Mouse (Mus musculus): ENCODE data around the gene Arhgap10.

DNA sequence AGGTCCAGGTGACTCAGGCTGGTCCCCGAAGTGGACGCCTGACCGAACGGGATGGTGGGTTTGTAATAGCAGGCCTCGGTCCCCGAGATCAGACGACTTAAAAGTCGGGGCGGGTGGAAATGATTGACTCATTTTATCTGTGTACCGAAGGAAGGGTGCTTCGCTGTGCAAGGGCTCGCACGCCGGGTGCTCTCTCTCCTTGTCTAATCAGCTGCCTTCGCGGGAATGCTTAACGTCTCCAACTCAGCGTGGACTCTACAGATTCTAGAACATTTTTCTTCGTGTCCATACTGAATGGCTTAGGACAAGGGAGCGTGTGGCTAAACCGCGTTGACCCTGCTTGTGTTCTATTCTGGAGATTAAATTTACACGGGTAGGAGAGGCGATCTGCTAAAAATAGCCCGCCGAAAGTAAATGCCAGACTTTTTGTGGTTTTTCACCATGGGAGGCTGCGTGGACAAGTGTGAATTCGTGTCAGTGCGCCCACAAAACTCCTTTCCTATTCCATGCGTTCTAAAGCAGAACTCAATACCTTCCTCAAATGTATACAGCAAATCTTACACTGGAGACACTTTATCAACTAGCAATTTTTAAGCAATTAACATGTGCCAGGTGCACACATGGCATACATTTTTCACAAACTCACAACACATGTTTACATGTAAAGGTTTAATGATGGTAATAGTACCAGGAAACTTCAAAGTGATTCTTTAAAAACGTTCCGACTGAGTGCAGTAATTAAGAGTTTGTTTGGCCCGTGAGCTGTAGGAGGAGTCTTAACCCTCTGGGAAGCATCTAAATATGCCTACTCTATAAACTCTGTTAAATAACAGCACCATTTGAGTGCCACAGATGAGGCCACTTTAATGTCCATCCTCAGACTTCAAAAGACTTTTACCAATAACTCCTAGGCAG is 705 bp upstream of the Arhgap10 start:
- TF ChIP-seq CTCF (IDR thresholded peaks at IDR 0.05; ENCODE audit: low read depth) = no peak
- no peak for TF ChIP-seq EP300 (IDR thresholded peaks at IDR 0.05; ENCODE audit: low read depth)

Measured in heart, postnatal 0 days (tissue).